Mouse (Mus musculus): ENCODE data around the gene Olfr718-ps1.
"Not testable (repeated sequence)": the region's sequence is repeated elsewhere in the genome, so short reads cannot be mapped to it uniquely, and the experiment has no call there.

The Olfr718-ps1 gene

DNA sequence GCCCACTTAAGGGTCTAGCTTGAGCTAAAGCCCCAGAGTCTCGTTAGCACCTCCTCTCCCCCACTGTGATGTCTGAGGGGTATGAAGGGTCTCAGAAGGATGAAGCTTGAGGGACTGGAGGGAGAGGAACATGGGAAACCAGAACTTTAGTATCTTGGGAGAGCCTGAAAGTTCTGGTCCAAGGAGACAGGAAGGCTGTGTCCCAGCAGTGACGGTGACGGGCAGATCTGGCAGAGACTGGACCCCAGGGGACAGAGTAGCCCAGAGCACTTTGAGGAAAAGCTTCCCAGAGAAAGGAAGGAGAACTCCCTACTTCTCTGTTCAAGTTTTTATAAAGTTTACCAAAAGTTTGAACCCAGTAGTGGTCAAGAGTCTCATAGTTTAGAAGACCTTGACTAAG, at the start of gene Olfr718-ps1:
Gene Olfr718-ps1, minus strand, starts transcription at position 101 of the 400 bp plus-strand sequence.
- no peak for DNase-seq (ENCODE audit: extremely low read depth, insufficient read length, low spot score)

DNA sequence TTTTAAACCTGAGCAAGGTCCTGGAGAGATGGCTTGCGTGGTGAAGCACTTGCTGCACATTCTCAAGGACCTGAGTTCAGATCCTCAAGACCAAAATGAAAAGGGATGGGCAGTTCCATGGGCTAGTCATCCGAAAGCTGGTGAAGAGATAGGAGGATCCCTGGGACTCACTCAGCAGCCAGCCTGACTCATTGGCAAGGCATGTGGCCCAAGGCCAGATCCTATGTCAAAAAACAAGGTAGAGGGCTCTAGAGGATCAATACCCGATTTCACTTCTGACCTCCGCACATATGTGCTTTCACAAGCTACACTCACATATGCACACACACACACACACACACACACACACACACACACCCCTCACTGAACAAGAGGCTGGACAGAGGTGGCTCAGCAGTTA, 49.1 kb upstream of the Olfr718-ps1 start:
- DNase-seq (ENCODE audit: extremely low read depth, insufficient read length, low spot score), result peak; percentile 33

DNA sequence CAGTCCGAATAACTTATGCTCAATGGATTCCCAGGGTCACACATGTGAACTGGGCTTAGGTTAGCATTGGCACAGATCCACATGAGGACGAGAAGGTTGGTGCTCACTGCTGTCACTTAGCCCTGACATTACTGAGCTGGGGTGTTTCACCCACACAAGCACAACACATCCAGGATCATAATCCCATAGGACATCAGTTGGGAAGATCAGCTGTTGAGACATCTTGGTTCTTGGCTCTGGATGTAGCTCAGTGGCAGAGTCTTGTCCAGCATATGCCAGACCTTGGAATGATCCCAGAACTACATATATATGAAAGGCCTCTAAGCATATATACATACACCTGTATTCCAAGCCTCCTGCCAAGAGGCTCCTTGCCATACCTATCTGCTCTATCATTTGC, 47.8 kb upstream of the Olfr718-ps1 start:
- DNase-seq (ENCODE audit: extremely low read depth, insufficient read length, low spot score), result no peak

DNA sequence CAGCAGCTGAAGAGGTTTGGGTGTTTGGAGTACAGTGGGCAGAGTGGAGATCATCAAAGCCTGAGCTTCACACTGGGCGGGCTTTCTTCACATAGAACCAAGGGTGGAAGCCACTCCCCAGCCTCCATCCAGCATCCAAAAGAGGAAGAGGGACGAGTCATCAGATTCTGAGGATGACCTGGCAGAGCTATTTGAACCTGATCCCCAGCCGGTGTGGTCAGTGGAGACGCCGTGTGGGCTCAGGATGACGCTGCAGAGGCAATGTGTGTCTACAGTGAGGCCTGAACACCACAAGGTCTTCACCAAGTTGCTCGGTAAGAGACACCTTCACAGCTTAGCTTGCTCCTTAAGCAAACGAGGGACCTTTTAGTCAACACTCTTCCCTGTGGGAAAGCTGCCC, 47.4 kb upstream of the Olfr718-ps1 start:
- DNase-seq (ENCODE audit: extremely low read depth, insufficient read length, low spot score), result peak; percentile 22

DNA sequence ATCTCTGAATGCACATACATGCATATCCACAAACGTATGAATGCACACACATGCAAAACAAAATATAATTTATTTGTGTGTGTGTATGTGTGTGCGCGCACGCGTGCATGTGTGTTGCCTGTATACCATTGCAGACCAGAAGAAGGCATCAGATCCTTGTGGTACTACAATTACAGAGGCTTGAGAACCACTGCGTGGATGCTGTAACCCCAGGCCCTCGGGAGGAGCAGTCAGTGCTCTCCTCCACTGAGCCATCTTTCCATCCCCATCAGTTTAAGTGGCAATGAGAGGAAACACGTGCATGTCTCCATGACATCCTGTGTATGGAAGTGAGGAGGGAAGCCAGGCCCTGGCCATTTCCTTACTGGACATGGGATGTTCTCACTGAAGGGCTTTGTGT, 45.4 kb upstream of the Olfr718-ps1 start:
- DNase-seq (ENCODE audit: extremely low read depth, insufficient read length, low spot score), result no peak

DNA sequence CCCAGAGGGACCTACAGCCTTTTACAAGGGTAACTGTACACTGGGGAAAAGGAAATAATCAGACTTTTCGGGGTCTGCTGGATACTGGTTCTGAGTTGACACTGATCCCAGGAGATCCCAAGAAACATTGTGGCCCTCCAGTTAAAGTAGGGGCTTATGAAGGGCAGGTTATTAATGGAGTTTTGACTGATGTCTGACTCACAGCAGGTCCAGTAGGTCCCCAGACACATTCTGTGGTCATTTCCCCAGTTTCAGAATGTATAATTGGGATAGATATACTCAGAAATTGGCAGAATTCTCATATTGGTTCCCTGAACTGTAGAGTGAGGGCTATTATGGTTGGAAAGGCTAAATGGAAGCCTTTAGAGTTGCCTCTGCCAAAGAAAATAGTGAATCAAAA, 40.6 kb upstream of the Olfr718-ps1 start:
- not testable (repeated sequence) for DNase-seq (ENCODE audit: extremely low read depth, insufficient read length, low spot score)

DNA sequence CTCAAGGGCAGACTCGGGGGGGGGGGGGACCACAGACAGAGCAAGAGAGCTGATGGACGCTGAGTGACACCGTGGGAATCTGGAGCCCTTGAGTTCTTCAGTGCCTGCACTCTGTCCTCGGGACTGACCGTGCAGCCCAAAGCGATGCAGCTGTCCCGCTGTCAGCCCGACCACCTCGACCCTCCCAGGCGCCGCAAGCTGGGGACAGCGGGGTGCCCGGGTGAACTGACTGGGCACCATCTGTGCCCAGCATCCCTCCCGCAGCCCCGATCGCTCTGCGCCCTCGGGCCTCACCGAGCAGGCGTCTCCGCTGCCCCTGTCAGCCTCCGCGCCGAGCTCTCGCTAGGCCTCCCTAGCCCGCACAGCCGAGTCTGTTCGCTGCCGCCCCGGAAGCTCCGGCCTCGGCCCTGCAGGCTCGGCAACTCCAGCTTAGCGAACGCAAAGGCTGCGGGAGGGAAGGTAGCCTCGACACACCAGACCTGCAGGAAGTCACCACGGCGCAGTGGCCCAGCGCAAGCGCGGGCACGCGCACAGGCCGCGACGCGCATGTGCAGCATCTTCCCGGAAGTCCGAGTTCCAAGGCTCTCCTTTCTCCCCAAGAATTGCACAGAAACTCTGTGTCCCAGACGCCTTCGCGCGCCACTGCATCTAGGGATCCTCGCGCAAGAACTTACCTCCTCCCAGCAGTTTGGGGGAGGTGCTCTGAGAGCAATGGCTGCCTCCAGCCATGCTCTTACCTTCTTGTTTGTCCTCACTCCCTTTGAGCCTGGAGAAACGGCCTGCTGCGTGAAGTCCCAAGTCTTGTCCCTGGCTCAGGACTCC, 33.1 kb upstream of the Olfr718-ps1 start, which contains the start of the genes Rbak and Spdye4b:
Gene Rbak, minus strand, starts transcription at position 521 of the 822 bp plus-strand sequence.
Gene Spdye4b, plus strand, starts transcription at position 763 of the 822 bp plus-strand sequence.
- DNase-seq (ENCODE audit: extremely low read depth, insufficient read length, low spot score), result peak; percentile 98

DNA sequence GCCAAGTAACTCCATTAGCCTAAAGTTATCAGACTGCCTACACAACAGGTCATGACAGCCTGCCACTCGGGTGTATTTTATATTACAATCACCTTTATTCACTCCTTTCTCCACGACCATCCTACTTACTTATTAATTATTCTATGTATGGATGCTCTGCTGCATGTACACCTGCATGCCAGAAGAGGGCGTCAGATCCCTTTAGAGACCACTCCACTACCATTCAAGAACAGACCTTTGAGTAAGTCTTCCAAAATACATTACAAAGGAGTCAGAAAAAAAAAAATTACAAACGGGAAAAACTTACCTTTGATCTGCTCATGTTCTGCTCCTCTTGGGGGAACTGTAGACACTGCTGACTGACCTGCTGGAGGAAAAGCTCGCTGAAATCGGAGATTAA, 31.8 kb upstream of the Olfr718-ps1 start:
- DNase-seq (ENCODE audit: extremely low read depth, insufficient read length, low spot score), result peak; percentile 34

DNA sequence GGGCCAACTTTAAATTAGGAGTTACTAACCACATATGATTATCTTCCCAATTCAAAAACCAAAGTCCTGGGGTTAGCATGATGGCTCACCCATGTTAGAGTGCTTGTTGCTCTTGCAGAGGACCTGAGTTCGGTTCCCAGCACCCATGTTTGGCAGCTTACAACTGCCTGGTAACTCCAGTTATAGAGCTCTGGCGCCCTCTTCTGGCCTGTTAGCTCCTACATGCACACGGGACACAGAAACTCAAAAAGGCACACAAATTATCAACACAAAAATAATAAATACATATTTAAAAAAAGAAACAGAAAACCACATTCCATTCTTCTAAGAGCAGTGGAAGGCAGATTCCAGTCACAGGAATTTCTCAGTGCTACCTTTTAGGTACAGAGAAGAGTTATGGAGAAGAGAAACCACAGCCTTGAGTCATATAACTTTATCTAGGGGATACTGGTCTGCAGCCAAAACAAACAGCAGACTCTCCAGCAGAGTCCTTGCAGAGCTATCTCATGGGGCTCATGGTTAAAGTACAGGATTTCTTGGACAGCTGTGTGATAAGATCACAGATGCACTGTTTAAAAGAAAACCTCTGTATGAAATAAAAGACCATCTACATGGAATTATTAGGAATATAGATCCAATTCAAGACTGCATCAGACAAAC, 30.3 kb upstream of the Olfr718-ps1 start:
- DNase-seq (ENCODE audit: extremely low read depth, insufficient read length, low spot score), result peak; percentile 15

DNA sequence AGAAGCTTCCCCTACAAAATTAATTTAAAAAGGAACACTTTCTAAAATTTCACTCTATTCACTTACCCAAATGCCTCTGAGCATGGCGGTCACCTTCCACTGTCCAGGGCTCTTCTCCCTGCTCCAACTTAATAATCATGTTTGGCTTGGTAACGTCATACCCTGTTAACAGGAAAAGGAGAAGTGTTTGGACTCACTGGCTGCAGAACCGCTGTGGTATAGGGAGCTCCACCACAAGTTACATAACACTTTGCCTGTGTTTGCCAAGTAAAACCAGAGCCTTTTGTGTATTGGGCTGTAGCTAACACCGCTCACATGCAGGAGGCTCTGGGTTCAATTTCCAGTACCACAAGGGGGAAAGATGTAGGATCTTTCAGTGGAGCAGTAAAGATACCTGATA, 28.6 kb upstream of the Olfr718-ps1 start:
- DNase-seq (ENCODE audit: extremely low read depth, insufficient read length, low spot score), result no peak

DNA sequence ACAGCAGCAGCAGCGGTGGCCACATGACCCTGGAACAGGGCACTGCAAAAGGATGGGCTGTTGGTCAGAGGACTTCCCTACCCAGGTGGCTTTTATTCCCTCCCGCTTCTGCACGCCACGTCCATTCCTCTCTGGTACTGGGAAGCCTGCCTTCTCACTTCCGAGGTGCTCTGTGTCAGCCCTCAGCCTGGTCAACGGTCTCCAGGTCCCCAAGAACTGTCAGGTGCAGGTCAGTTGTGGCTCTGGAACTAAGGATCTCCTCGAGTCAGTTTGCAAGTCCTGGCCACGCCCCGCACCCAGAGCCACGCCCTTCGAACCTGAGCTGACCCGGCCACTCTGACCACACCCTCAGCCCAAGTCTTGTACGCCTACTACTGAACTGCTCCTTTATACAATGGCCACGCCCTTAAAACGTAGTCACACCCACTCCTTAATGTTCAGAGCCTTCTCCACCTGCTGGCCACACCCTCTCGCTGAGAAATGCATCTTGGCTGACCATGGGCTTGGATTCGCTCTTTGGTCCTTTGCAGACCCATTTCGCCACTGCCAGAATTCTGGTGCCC, 18.2 kb upstream of the Olfr718-ps1 start:
- peak; percentile 40 for DNase-seq (ENCODE audit: extremely low read depth, insufficient read length, low spot score)

DNA sequence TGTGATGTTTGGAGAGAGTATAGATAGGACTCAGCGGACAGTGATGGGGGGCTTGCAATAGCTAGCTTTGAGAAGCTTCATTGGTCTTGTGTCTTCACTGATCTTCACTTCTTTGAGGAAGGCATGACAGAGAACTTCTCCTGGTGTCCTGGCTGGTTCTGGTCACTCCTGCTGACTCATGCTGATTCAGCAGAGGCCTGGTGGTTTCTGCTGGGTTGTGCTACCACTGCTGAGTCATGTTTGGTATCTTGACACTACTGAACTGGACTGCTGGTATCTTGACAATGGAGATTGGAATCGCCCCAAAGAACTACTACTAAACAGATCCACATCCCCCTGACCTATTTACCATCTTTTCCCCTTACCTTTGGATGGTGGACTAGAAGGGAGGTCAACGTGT, 8.2 kb upstream of the Olfr718-ps1 start:
- no peak for DNase-seq (ENCODE audit: extremely low read depth, insufficient read length, low spot score)

DNA sequence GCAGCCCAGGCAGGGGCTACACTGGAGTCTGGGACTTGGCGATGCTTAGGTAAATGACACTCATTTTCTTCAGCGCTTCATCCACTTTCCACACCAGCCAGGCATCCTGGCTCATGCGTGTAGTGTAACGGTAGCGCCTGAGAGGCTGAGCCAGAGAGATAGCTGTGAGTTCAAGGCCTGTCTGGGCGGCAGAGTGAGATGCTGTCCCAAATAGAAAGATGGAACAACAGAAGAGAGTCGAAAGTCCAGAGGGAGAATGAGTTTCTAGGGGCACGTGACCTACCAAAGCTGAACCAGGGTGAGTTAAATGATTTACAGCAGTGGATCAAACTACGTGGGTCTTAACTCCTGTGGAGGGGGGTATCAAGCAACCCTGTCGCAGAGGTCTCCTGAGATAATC, 6.4 kb upstream of the Olfr718-ps1 start:
- no peak for DNase-seq (ENCODE audit: extremely low read depth, insufficient read length, low spot score)

DNA sequence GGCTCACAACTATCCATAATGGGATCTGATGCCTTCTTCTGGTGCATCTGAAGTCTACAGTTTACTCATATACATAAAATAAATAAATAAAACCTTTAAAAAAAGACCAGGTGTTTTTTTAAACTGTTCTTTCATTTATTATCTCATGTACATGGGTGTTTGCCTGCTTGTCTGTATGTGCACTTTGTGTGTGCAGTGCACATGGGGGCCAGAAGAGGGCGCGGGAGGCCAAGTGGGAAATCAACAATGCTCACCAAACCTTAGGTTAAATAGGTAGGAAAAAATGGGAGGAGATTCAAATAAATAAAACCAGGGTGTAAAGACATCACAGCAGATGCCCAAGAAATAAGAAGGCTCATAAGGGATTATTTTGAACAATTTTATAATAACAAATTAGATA, 2.7 kb upstream of the Olfr718-ps1 start:
- DNase-seq (ENCODE audit: extremely low read depth, insufficient read length, low spot score), result no peak

DNA sequence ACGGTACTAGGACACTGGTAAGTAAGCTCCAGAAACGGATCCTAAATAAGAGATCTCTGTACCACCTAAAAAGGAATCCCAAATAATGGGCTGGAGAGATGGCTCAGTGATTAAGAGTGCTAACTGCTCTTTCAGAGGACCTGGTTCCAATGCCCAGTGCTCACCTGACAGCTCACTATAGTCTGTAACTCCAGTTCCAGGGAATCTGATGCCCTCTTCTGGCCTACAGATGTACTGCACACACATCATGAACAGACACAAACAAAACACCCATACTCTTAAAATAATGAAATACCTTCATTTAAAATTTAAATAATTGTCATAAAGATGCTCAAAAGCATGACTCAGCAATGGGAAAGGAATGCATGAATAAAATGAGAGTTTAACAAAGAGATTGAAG, 2.2 kb upstream of the Olfr718-ps1 start:
- no peak for DNase-seq (ENCODE audit: extremely low read depth, insufficient read length, low spot score)

DNA sequence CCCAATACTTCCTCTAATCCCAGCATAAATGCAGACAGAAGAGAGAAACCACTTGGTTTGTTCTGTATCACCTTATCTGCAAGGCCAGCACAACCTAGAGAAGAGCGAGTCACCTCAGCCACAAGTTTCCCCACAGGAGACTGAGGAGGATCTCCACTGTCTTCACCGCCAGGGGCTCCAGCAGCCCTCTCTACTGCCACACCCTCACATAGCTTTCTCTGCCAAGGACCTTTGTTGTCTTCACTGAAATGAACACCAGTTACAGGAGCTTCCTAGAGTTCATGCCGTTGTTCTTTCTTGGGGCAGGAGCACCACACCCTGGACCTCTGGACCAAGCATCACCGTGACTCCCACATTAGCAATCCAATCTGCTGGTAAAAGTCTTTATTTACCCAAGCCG, 1.3 kb upstream of the Olfr718-ps1 start:
- no peak for DNase-seq (ENCODE audit: extremely low read depth, insufficient read length, low spot score)

DNA sequence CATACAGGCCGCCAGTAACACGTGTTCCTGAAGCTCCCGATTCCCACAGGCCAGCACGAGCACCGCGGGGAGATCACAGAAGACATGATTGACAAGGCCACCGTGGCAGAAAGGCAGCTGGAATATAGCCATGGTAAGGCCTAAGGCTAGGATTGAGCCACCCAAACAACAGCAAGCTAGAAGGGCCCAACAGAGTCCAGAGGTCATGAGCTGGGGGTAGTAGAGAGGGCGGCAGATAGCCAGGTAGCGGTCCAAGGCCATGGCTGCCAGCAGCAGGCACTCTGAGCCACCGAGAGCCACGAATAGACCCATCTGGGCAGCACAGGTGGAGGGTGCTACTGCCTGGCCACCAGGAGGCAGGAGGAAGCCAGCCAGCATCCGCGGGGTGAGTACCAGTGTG, 9.8 kb downstream of the Olfr718-ps1 start:
- DNase-seq (ENCODE audit: extremely low read depth, insufficient read length, low spot score), result no peak

DNA sequence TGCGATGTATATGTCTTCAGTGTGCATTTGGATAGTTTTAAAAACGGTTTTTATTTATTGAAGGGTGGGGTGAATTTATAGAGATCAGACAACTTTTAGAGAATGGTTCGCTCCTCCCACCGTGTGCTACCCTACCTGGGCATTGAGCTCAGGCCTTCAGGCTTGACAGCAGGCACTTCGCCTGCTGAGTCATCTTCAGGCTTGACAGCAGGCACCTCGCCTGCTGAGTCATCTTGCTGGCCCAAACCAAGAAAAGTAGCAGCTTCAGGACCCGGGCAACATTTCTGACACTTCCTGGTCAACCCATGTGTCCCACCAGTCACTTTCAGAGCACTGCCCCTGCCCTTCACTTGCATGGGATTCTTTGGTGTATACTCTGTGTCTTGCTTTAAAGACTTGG, 12.3 kb downstream of the Olfr718-ps1 start:
- DNase-seq (ENCODE audit: extremely low read depth, insufficient read length, low spot score), result peak; percentile 50

DNA sequence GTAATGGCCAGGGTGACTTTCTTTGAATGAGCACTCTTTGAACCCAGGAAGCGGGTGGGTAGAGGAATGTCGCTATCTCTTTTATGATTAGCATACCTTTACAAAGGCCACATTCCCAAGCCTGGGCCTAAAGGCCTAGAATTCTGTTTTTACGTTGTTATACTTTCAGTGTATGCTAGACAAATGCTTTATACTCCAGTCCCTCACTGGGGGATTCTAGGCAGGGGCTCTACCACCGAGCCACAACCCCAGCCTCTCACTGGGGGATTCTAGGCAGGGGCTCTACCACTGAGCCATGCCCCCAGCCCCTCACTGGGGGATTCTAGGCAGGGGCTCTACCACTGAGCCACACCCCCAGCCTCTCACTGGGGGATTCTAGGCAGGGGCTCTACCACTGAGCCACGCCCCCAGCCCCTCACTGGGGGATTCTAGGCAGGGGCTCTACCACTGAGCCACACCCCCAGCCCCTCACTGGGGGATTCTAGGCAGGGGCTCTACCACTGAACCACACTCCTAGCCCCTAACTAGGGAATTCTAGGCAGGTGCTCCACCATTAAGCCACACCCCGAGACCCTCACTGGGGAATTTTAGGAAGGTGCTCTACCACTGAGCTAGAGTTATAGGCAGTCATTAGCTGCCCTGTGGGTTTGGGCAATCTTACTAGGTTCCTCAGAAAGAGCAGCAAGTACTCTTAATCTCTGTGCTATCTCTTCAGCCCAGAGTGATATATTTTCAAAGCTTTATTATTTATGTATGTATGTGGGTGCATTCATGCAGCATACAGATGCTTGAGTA, 13.0 kb downstream of the Olfr718-ps1 start:
- DNase-seq (ENCODE audit: extremely low read depth, insufficient read length, low spot score), result not testable (repeated sequence)

DNA sequence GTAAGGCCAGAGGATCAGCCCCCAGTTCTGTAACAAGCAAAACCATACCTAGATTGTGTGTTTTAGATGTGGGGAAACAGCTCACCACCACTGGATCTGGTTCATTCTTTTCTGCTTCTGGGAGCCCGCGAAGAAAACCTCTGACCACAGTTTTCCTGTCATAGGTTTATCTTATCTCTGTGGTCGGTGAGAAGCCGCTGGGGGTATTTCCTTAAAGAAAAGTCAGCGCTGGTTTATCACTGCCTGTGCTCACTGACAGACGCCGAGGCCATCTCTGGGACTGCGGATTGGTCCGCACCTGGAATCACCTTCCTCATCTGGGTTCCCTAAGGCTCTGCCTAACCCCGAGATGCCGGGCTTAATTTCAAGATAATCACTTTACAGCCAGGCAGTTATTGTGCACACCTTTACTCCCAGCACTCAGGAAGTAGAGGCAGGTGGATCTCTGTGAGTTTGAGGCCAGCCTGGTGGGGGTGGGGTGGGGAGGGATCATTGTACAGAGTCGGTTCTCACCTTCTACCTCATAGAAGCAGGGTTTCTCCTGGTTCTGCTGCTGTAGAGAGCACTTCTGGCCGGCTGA, 14.4 kb downstream of the Olfr718-ps1 start:
- DNase-seq (ENCODE audit: extremely low read depth, insufficient read length, low spot score), result no peak

DNA sequence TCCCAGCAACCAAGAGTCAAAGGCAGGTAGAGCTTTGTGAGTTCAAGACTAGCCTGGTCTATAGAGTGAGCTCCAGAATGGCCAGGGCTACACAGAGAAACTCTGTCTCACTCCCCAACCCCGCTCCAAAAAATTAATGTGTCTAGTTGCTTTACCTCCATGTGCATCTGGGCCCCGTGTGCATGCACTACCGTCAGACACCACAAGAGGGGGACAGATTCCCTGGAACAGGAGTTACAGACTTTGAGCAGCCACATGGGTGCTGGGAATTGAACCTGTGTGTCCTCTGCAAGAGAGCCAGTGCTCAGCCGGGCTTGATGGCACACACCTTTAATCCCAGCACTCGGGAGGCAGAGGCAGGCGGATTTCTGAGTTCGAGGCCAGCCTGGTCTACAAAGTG, 17.0 kb downstream of the Olfr718-ps1 start:
- no peak for DNase-seq (ENCODE audit: extremely low read depth, insufficient read length, low spot score)
